8 mouse cellular contexts compared by ENCODE assay signal in the genomic region with DNA sequence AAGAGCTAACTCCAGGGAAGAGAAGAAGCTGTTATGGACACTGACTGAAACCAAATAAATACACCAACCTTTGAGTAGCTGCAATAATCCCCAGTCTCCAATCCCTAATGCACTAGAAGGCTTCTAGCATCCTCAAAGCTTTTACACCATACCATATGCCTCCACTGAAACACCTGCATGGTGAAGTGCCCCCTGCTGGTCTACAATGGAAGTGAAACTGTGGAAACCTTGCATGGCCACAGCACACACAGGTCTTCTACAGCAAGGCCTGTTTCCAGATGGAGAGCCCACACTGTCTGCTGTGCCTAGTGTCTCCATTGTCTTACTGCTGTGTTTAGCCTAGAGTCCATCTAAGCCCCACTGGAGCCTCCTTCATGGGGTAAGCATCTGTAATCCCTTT. TPM values are rescaled to one million over a fixed set of nuclear protein-coding genes. Genes with fewer than 3 reads are reported as not detected.
DNase-seq lines count a peak whose midpoint lies in the region; ATAC-seq and TF ChIP-seq lines count a peak whose summit lies in the region.

No protein-coding gene starts in this region.

- H3K27me3 ChIP-seq in lung, embryonic 14.5 days (ENCODE audit: insufficient read depth, low read length): no peaks in the 10 kb centered on the region

- peak; percentile 47 for DNase-seq in gastrocnemius, adult 18-20 months (ENCODE audit: low spot score)
- DNase-seq in gastrocnemius, postnatal 14 days: no peak
- peak; percentile 51 for DNase-seq in urinary bladder, postnatal 25 days (ENCODE audit: low spot score)
- DNase-seq in urinary bladder, postnatal 4 days (ENCODE audit: low spot score in 2 of 2): no peak
- DNase-seq in cerebellum, adult 9-10 months: peak; percentile 60
- peak; percentile 88 for DNase-seq in induced T-regulatory cell, adult 2 months (ENCODE audit: low read depth)
- peak; percentile 72 for DNase-seq in lung, embryonic 14.5 days
- DNase-seq in spleen, postnatal 14 days (ENCODE audit: low spot score in 2 of 2): peak; percentile 22 to 65

- H3K9me3 ChIP-seq in lung, embryonic 14.5 days (ENCODE audit: low read depth, low read length): no peaks in the 10 kb centered on the region

- H3K4me2 ChIP-seq in lung, embryonic 14.5 days: no peak overlapping the region

- intact Hi-C loops in gastrocnemius, postnatal 14 days (cut with DNase I; ENCODE audit: low total_unique reads): no loop called here

- ATAC-seq in lung, embryonic 14.5 days (ENCODE audit: insufficient read depth): no peak

- H3K4me1 ChIP-seq in lung, embryonic 14.5 days (ENCODE audit: insufficient read depth): no peaks in the 10 kb centered on the region

- H3K36me3 ChIP-seq in lung, embryonic 14.5 days (ENCODE audit: insufficient read depth): peaks cover 54% of the 10 kb centered on the region

- peak; percentile 78 for TF ChIP-seq CTCF in lung, embryonic 14.5 days (IDR thresholded peaks at IDR 0.05; ENCODE audit: low read depth)

- no peak overlapping the region for H3K27ac ChIP-seq in lung, embryonic 14.5 days (ENCODE audit: low read depth)

- H3K9ac ChIP-seq in lung, embryonic 14.5 days: no peak overlapping the region

- no peak overlapping the region for H3K4me3 ChIP-seq in lung, embryonic 14.5 days (ENCODE audit: low read depth, low read length)

RNA-seq across cellular contexts. Expression of a gene that starts 10.1 kb away (rescaled TPM):
- total RNA-seq in gastrocnemius, adult 18-20 months (2021): 10 to 100 TPM; 77.6 to 78.6 TPM
- total RNA-seq in gastrocnemius, postnatal 14 days (2021): 10 to 100 TPM; 67.5 to 78.2 TPM
- 108 and 112 TPM in 2 replicates for polyA plus RNA-seq in lung, embryonic 14.5 days (2014; fragmentation: Nextera tagmentation; extraction: Ambion mirVana)

RNA-seq across cellular contexts. Expression of a gene that starts 25.5 kb away (rescaled TPM):
- 1 to 10 TPM; 2.6 TPM for total RNA-seq in gastrocnemius, adult 18-20 months (2021)
- 1 to 10 TPM; 3.9 to 4.0 TPM for total RNA-seq in gastrocnemius, postnatal 14 days (2021)
- polyA plus RNA-seq in lung, embryonic 14.5 days (2014; fragmentation: Nextera tagmentation; extraction: Ambion mirVana): 11.2 and 11.3 TPM in 2 replicates

RNA-seq across cellular contexts. Expression of a gene that starts 38.7 kb away (rescaled TPM):
- total RNA-seq in gastrocnemius, adult 18-20 months (2021): 1 to 10 TPM; 1.9 to 2.2 TPM
- total RNA-seq in gastrocnemius, postnatal 14 days (2021): 1 to 10 TPM; 3.4 to 3.8 TPM
- 33.4 and 33.8 TPM in 2 replicates for polyA plus RNA-seq in lung, embryonic 14.5 days (2014; fragmentation: Nextera tagmentation; extraction: Ambion mirVana)

Comparison
In these comparisons a context has a peak if more than half of its experiments do, and no peak if none do; other contexts are left out.
1. DNase-seq: peak in gastrocnemius, adult 18-20 months (single experiment), urinary bladder, postnatal 25 days (single experiment), cerebellum, adult 9-10 months (single experiment), induced T-regulatory cell, adult 2 months (single experiment), lung, embryonic 14.5 days (single experiment) and spleen, postnatal 14 days (2 of 2); none in gastrocnemius, postnatal 14 days (single experiment) and urinary bladder, postnatal 4 days (0 of 2).